Mouse (Mus musculus): ENCODE measurements at regions not wholly inside any gene's neighbourhood (a gene's known extent, or its start where the extent isn't known, plus 50 kb on each side); places are given as distances from the start of the nearest gene placed in this dataset.
"Not testable (repeated sequence)": the region's sequence is repeated elsewhere in the genome, so short reads cannot be mapped to it uniquely, and the experiment has no call there.

GRCm38 (mm10) chr6:13763636-13764035 is 76.1 kb downstream of the Gpr85 start:
- not testable (repeated sequence) for H3K79me2 ChIP-seq (ENCODE audit: control insufficient read depth, insufficient read depth); H3K4me3 ChIP-seq; H3K4me2 ChIP-seq (ENCODE audit: low read depth); H3K27me3 ChIP-seq (ENCODE audit: control insufficient read depth, insufficient read depth, insufficient read length); H3ac ChIP-seq (ENCODE audit: control insufficient read depth, insufficient read length); H3K36me3 ChIP-seq (ENCODE audit: control insufficient read depth, insufficient read depth)

- TF ChIP-seq MYOG (IDR thresholded peaks at IDR 0.05; ENCODE audit: control insufficient read depth in 1 of 3, insufficient read depth in 1 of 3, insufficient read length in 2 of 3, low read depth in 2 of 3): no peak
- no peak for TF ChIP-seq USF1 (IDR thresholded peaks at IDR 0.05; ENCODE audit: low read depth)
- no peak for TF ChIP-seq MYOD1 (IDR thresholded peaks at IDR 0.05; ENCODE audit: control insufficient read depth in 1 of 3, insufficient read length in 2 of 3, low read depth in 2 of 3)
- TF ChIP-seq POLR2AphosphoS2 (IDR thresholded peaks at IDR 0.05; ENCODE audit: insufficient read length, low read depth): no peak
- TF ChIP-seq SRF (IDR thresholded peaks at IDR 0.05; ENCODE audit: control insufficient read depth, insufficient read length, low read depth): no peak
- TF ChIP-seq CEBPB (IDR thresholded peaks at IDR 0.05; ENCODE audit: insufficient read depth, poor library complexity, severe bottlenecking): no peak
- TF ChIP-seq TCF12 (IDR thresholded peaks at IDR 0.05; ENCODE audit: insufficient read depth, poor library complexity, severe bottlenecking): no peak
- TF ChIP-seq E2F4 (IDR thresholded peaks at IDR 0.05; ENCODE audit: insufficient read depth): no peak
- Histone ChIP-seq H3ac (ENCODE audit: control insufficient read depth, insufficient read length) (no peak overlapping the region), H3K36me3 (ENCODE audit: control insufficient read depth, insufficient read depth) (no peaks in the 10 kb centered on the region), H3K4me2 (ENCODE audit: low read depth) (no peak overlapping the region), H3K27me3 (ENCODE audit: control insufficient read depth, insufficient read depth, insufficient read length) (no peaks in the 10 kb centered on the region), H3K79me2 (ENCODE audit: control insufficient read depth, insufficient read depth) (no peaks in the 10 kb centered on the region), H3K4me3 (no peak overlapping the region)
Observed at GRCm38 (mm10) chr6:13759431-13759830, 80.3 kb downstream of the Gpr85 start.

GRCm38 (mm10) chr6:13758946-13759345 is 80.8 kb downstream of the Gpr85 start:
- TF ChIP-seq TCF3 (IDR thresholded peaks at IDR 0.05; ENCODE audit: insufficient read length, low read depth) (no peak), SRF (IDR thresholded peaks at IDR 0.05; ENCODE audit: control insufficient read depth, insufficient read length, low read depth) (no peak), MAX (IDR thresholded peaks at IDR 0.05; ENCODE audit: low read depth) (no peak), POLR2AphosphoS2 (IDR thresholded peaks at IDR 0.05; ENCODE audit: insufficient read length, low read depth) (no peak), MYOG (IDR thresholded peaks at IDR 0.05; ENCODE audit: control insufficient read depth in 1 of 3, insufficient read depth in 1 of 3, insufficient read length in 2 of 3, low read depth in 2 of 3) (no peak), REST (IDR thresholded peaks at IDR 0.05; ENCODE audit: insufficient read depth, insufficient read length) (no peak), MYOD1 (IDR thresholded peaks at IDR 0.05; ENCODE audit: control insufficient read depth in 1 of 3, insufficient read length in 2 of 3, low read depth in 2 of 3) (no peak), TCF12 (IDR thresholded peaks at IDR 0.05; ENCODE audit: insufficient read depth, poor library complexity, severe bottlenecking) (no peak), POLR2A (IDR thresholded peaks at IDR 0.05; ENCODE audit: insufficient read length, low read depth) (no peak), USF1 (IDR thresholded peaks at IDR 0.05; ENCODE audit: low read depth) (no peak), CEBPB (IDR thresholded peaks at IDR 0.05; ENCODE audit: insufficient read depth, poor library complexity, severe bottlenecking) (no peak), E2F4 (IDR thresholded peaks at IDR 0.05; ENCODE audit: insufficient read depth) (no peak)

GRCm38 (mm10) chr6:13748931-13749638 is 71.3 kb upstream of the Bmt2 start:
- H3K27me3 ChIP-seq (ENCODE audit: control insufficient read depth, insufficient read depth, insufficient read length): no peaks in the 10 kb centered on the region

More at GRCm38 (mm10) chr6:13758946-13759345, 80.8 kb downstream of the Gpr85 start:
- Histone ChIP-seq H3K4me2 (ENCODE audit: low read depth) (no peak overlapping the region), H3K79me2 (ENCODE audit: control insufficient read depth, insufficient read depth) (no peaks in the 10 kb centered on the region), H3K36me3 (ENCODE audit: control insufficient read depth, insufficient read depth) (no peaks in the 10 kb centered on the region), H3K4me3 (no peak overlapping the region), H3K27me3 (ENCODE audit: control insufficient read depth, insufficient read depth, insufficient read length) (no peaks in the 10 kb centered on the region), H3ac (ENCODE audit: control insufficient read depth, insufficient read length) (no peak overlapping the region)

GRCm38 (mm10) chr6:13747969-13748368 is 70.2 kb upstream of the Bmt2 start:
- Histone ChIP-seq H3ac (ENCODE audit: control insufficient read depth, insufficient read length) (no peak overlapping the region), H3K4me2 (ENCODE audit: low read depth) (no peak overlapping the region), H3K36me3 (ENCODE audit: control insufficient read depth, insufficient read depth) (no peaks in the 10 kb centered on the region), H3K4me3 (no peak overlapping the region), H3K27me3 (ENCODE audit: control insufficient read depth, insufficient read depth, insufficient read length) (no peaks in the 10 kb centered on the region), H3K79me2 (ENCODE audit: control insufficient read depth, insufficient read depth) (no peaks in the 10 kb centered on the region)
- TF ChIP-seq POLR2AphosphoS2 (IDR thresholded peaks at IDR 0.05; ENCODE audit: insufficient read length, low read depth) (no peak), MAX (IDR thresholded peaks at IDR 0.05; ENCODE audit: low read depth) (no peak), MYOG (IDR thresholded peaks at IDR 0.05; ENCODE audit: control insufficient read depth in 1 of 3, insufficient read depth in 1 of 3, insufficient read length in 2 of 3, low read depth in 2 of 3) (no peak), TCF12 (IDR thresholded peaks at IDR 0.05; ENCODE audit: insufficient read depth, poor library complexity, severe bottlenecking) (no peak), CEBPB (IDR thresholded peaks at IDR 0.05; ENCODE audit: insufficient read depth, poor library complexity, severe bottlenecking) (no peak), SRF (IDR thresholded peaks at IDR 0.05; ENCODE audit: control insufficient read depth, insufficient read length, low read depth) (no peak), POLR2A (IDR thresholded peaks at IDR 0.05; ENCODE audit: insufficient read length, low read depth) (no peak), E2F4 (IDR thresholded peaks at IDR 0.05; ENCODE audit: insufficient read depth) (no peak), TCF3 (IDR thresholded peaks at IDR 0.05; ENCODE audit: insufficient read length, low read depth) (no peak), USF1 (IDR thresholded peaks at IDR 0.05; ENCODE audit: low read depth) (no peak), MYOD1 (IDR thresholded peaks at IDR 0.05; ENCODE audit: control insufficient read depth in 1 of 3, insufficient read length in 2 of 3, low read depth in 2 of 3) (no peak), REST (IDR thresholded peaks at IDR 0.05; ENCODE audit: insufficient read depth, insufficient read length) (no peak)

More at GRCm38 (mm10) chr6:13748931-13749638, 71.3 kb upstream of the Bmt2 start:
- H3K4me2 ChIP-seq (ENCODE audit: low read depth): no peak overlapping the region
- H3ac ChIP-seq (ENCODE audit: control insufficient read depth, insufficient read length): no peak overlapping the region
- H3K36me3 ChIP-seq (ENCODE audit: control insufficient read depth, insufficient read depth): no peaks in the 10 kb centered on the region
- no peak for TF ChIP-seq POLR2A (IDR thresholded peaks at IDR 0.05; ENCODE audit: insufficient read length, low read depth)
- TF ChIP-seq E2F4 (IDR thresholded peaks at IDR 0.05; ENCODE audit: insufficient read depth): no peak
- no peak for TF ChIP-seq USF1 (IDR thresholded peaks at IDR 0.05; ENCODE audit: low read depth)
- no peak for TF ChIP-seq SRF (IDR thresholded peaks at IDR 0.05; ENCODE audit: control insufficient read depth, insufficient read length, low read depth)
- TF ChIP-seq MAX (IDR thresholded peaks at IDR 0.05; ENCODE audit: low read depth): no peak
- TF ChIP-seq REST (IDR thresholded peaks at IDR 0.05; ENCODE audit: insufficient read depth, insufficient read length): no peak
- TF ChIP-seq CEBPB (IDR thresholded peaks at IDR 0.05; ENCODE audit: insufficient read depth, poor library complexity, severe bottlenecking): no peak
- TF ChIP-seq MYOD1 (IDR thresholded peaks at IDR 0.05; ENCODE audit: control insufficient read depth in 1 of 3, insufficient read length in 2 of 3, low read depth in 2 of 3): no peak
- no peak for TF ChIP-seq MYOG (IDR thresholded peaks at IDR 0.05; ENCODE audit: control insufficient read depth in 1 of 3, insufficient read depth in 1 of 3, insufficient read length in 2 of 3, low read depth in 2 of 3)
- no peak for TF ChIP-seq TCF3 (IDR thresholded peaks at IDR 0.05; ENCODE audit: insufficient read length, low read depth)
- H3K4me3 ChIP-seq: no peak overlapping the region
- H3K79me2 ChIP-seq (ENCODE audit: control insufficient read depth, insufficient read depth): no peaks in the 10 kb centered on the region
